Mouse (Mus musculus) stomach, postnatal 0 days (tissue): ENCODE measurements around the gene Tmem26.

Experiments used
- CTCF ChIP-seq: IDR thresholded peaks from 2 replicates; pipeline ENCODE4 v1.5.1; 2016; ENCODE audit warnings: antibody characterized with exemption, low read depth, mild to moderate bottlenecking, moderate library complexity
- EP300 ChIP-seq: optimal IDR thresholded peaks from 2 replicates; pipeline ENCODE3; 2016; ENCODE audit warnings: antibody characterized with exemption

GRCm38 (mm10) chr10:68806328-68806727, 82.9 kb downstream of the Tmem26 start:
- no peak for TF ChIP-seq EP300
- TF ChIP-seq CTCF: no peak
